Mouse (Mus musculus) left cerebral cortex, postnatal 10 days (tissue): Measurements from ENCODE around the gene Dnaic2. TPM values are rescaled to one million over a fixed set of nuclear protein-coding genes. Genes with fewer than 3 reads are reported as not detected.

Experiments
- DNase-seq, 2 experiments: peaks; one replicate each; pipeline ENCODE4 v3.0.0; 2021 to 2022; ENCODE audit warnings: low spot score in 2 of 2, mixed read lengths in 1 of 2; ENCODE audit errors: extremely low spot score in 1 of 2
- intact Hi-C: fragments of 180-260 bp; cut with DNase I; formaldehyde crosslinking; loops from one replicate; pipeline ENCODE4 v1.15.1; 2025
- total RNA-seq, 2 experiments: library from RNA; stranded (reverse); gene quantifications; 2 replicates each; pipeline ENCODE4 v1.2.3; 2021

The Dnaic2 gene
- total RNA-seq, 2 experiments from 2014 or later: 0.59 to 1.0 TPM

DNA sequence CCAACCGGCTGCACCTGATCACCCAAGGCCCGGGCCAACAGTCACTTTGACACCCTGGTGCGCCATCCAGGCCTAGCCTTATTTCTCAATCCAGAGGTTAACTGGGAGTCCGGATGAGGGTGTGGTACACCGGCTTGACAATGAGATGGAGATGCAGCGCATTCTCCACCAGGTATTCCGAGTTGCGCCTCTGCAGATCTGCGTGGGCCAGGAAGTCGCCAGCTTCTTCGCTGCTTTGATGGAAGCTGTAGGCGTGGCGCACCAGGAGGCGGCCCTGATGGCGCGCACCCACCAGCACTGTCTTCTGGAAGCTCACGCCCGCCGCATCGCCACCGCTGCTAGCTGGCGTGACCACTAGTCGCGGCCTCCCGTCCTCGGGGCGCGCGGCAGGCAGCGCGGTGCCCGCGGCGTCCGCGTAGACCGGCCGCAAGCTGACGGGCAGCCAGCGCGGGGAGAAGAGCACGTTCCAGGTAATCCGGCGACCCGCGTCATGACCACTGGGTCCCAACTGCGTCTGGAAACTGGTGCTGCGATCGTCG lies 64.2 kb downstream of the Dnaic2 start:
- no peak for DNase-seq
- intact Hi-C loops: no loop called here

GRCm38 (mm10) chr11:114791891-114792411 lies 64.7 kb downstream of the Dnaic2 start:
- peak in 1 of 2 experiments; percentile 72 for DNase-seq
- intact Hi-C loops: no loop called here

GRCm38 (mm10) chr11:114792931-114793494 lies 65.8 kb downstream of the Dnaic2 start:
- intact Hi-C loops: no loop called here
- no peak for DNase-seq

- intact Hi-C loops: no loop called here
- DNase-seq: no peak
Observed at GRCm38 (mm10) chr11:114793868-114794545, 66.8 kb downstream of the Dnaic2 start.

- DNase-seq: no peak
- intact Hi-C loops: no loop called here
Observed at GRCm38 (mm10) chr11:114794691-114795090, 67.5 kb downstream of the Dnaic2 start.

DNA sequence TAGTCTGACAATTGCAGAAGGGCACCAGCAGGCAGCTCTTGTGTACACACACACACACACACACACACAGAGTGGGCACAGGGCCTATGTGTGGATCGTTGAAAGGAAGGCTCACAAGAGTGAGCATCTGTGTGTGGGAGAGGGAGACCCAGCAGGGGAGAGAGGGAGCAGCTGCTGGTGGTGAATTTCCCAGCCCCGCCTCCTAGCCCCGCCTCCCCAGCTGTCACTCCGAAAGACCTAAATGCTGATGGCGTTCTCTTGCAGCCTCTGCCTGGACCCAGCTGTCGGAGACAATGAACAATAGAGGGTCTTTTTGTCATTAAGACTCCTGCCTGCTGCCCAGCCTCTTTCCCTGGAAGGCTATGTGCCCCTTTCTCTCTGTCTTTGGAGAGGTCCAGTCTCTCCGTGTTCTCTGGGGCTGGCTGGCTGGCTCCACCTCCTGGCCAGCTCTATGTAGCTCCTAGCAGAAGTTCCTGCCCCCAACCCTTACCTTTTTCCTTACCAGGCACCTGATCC lies 68.1 kb downstream of the Dnaic2 start:
- peak; percentile 90 to 96 for DNase-seq
- intact Hi-C loops: no loop called here

DNA sequence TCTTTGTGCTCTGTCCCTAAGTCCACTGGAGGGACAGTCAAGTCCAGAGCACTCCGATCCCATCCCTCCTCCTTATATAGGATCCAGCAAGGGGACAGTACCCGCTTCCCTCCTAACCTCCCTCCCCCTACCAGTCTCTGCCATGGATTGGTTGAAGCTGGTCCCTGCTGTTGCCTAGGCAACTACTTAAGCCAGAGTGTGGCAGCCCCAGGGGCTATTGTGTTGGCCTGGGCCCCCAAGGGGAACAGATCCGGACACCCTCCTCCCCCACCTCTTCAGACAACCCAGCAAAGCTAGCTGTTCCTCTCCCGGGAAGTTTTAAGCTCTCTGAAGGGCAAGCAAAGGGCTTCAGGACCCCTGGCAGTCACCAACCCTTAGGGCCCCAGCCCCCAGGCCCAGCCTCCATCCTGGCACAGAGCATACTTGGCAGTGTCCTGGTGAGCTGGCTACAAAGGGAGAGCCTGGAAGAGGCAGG lies 68.7 kb downstream of the Dnaic2 start, which contains the start of gene Btbd17:
TSS of gene Btbd17 (minus strand) at position 98 of the 475 bp plus-strand sequence.
- DNase-seq: peak; percentile 63 to 75
- intact Hi-C loops: no loop called here

- no peak for DNase-seq
- intact Hi-C loops: no loop called here
Observed at GRCm38 (mm10) chr11:114797176-114797575, 70.0 kb downstream of the Dnaic2 start.

- intact Hi-C loops: no loop called here
- no peak for DNase-seq
Observed at GRCm38 (mm10) chr11:114797981-114798380, 70.8 kb downstream of the Dnaic2 start.

GRCm38 (mm10) chr11:114798624-114799023 lies 71.4 kb downstream of the Dnaic2 start, which contains the start of gene Gpr142:
TSS of gene Gpr142 (plus strand) at chr11:114798924.
- intact Hi-C loops: no loop called here
- no peak for DNase-seq

DNA sequence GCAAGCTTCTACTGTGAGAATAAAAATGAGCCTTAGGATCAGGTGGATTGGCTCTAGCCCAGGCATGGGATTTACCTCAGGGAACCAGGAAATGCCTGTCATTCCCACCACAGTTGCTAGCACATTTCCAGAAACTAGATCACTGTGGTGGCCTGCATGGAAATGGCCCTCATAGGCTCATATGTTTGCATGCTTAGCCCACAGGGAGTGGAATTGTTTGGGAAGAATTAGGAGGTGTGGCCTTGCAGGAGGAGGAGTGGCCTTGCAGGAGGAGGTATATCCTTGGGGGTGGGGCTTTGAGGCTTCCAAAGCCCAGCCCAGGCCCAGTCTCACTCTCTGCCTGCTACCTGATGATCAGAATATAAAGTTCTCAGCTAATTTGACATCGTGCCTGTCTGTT lies 74.7 kb downstream of the Dnaic2 start:
- intact Hi-C loops: no loop called here
- no peak for DNase-seq

- intact Hi-C loops: no loop called here
- DNase-seq: no peak
Observed at GRCm38 (mm10) chr11:114802540-114803267, 75.5 kb downstream of the Dnaic2 start.

- no peak for DNase-seq
- intact Hi-C loops: no loop called here
Observed at GRCm38 (mm10) chr11:114803990-114804389, 76.8 kb downstream of the Dnaic2 start.

GRCm38 (mm10) chr11:114807025-114807424 lies 79.8 kb downstream of the Dnaic2 start:
- intact Hi-C loops: no loop called here
- no peak for DNase-seq

Other genes starting within 250 kb of the Dnaic2 start
- gene Rpl38, start 58.9 kb upstream of the Dnaic2 start, total RNA-seq: 100 to 1,000 TPM; 902 to 927 TPM
- 10 to 100 TPM; 21.7 TPM for gene Ttyh2, start 52.0 kb upstream of the Dnaic2 start, total RNA-seq
- 1 to 10 TPM; 4.0 to 8.7 TPM for gene Kif19a, start 38.0 kb downstream of the Dnaic2 start, total RNA-seq
- 10 to 100 TPM; 22.6 to 26.4 TPM for gene Btbd17, start 68.5 kb downstream of the Dnaic2 start, total RNA-seq
- gene Gpr142, start 71.5 kb downstream of the Dnaic2 start, total RNA-seq: not detected
- gene Gprc5c, start 123.7 kb downstream of the Dnaic2 start, total RNA-seq: 1 to 10 TPM; 4.1 to 4.4 TPM
- under 1 TPM; 0.43 to 0.58 TPM for gene Cd300a, start 162.6 kb downstream of the Dnaic2 start, total RNA-seq
- not detected for gene Cd300lb, start 207.0 kb downstream of the Dnaic2 start, total RNA-seq
- not detected for gene Cd300c, start 241.7 kb downstream of the Dnaic2 start, total RNA-seq